Mouse (Mus musculus): ENCODE measurements at regions not wholly inside any gene's neighbourhood (a gene's known extent, or its start where the extent isn't known, plus 50 kb on each side); places are given as distances from the start of the nearest gene placed in this dataset.

DNA sequence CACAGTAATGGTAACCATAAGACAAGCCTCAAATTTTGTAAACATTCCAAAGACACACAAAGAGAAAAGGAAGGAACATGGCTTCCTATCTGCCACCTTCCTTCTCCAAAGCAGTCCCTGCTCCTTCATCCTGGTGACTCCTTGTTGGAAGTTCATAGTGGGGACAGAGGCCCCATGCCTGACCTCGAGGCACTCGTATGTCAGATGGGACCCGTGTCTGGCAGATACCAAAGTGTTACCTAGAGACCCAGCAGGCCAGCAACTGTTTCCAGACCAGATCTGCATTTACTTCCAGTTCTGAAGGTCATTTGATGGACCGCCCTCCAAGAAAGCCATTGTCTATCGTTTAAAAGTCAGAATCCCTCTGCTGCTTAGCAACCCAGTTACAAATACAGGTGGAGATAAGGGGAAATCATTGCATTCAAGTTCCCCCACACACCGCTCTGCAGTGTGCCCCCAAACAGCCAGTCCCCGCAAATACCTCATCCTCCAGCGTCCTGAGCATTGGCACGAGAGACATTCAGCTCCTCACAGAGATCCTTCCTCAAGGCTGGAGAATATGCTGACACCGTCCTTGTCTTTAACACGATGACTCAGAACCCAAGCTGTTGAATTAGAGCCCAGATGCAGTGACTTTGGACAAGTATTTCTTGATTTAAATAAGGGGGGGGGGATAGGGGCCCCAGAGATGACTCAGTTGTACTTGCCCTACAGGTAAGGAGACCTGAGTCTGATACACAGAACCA lies 283.2 kb upstream of the Jmjd1c start:
- TF ChIP-seq CTCF (IDR thresholded peaks at IDR 0.05; ENCODE audit: insufficient read depth, low read depth, low read length) (no peak), POLR2A (IDR thresholded peaks at IDR 0.05; ENCODE audit: insufficient read depth, low read depth, low read length) (no peak)
